Mouse (Mus musculus) brain, embryonic 18.5 days (tissue): ENCODE results near the gene Fam213b.
A peak's percentile ranks its signal among the peaks of the same experiment; 100 is the strongest.

Source experiments
- DNase-seq: peaks from one replicate; pipeline ENCODE4 v3.0.0-alpha.2; 2012; ENCODE audit warnings: low read depth, low spot score

The Fam213b gene

GRCm38 (mm10) chr4:154898506-154899446 lies at the start of gene Fam213b:
Fam213b (minus strand) TSS chr4:154899135.
- DNase-seq, result peak; percentile 83

DNA sequence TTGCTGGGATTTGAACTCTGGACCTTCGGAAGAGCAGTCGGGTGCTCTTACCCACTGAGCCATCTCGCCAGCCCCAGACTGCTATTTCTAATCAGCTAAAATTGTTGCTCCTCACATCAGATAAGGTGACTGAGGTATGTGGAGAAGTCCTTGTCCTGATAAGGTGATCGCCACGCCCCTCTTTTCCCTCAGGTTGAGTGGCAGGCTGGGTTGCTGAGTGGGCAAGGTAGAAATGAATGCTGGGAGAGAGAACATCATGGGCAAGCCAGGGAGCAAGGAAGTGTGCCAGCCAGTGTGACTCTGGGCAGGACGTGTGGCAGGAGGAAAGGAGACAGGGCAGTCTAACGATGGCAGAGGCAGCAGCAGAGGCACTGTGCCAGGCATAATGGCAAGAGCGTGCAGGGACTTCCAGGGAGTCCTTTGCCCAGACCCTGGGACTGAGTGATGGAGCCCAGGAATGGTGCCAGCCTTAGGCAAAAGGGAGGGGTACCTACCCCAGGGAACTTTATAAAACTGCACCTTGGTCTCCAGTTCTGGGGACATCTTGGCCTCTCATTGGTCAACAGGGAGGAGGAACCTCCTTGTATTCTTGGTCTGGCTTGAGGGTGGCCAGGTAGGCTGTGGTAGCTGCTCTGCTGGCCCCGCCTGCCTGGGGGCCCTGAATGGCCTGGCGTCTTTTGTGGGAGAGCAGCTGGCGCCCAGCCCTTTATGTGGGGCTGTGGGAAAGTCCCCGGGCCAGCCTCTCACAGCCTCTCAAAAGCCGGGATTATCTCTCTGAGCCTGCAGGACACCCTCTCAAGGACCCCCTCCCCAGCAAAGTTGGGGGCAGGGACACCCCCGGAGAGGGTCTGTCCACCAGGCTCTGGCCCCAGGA lies 49.4 kb upstream of the Fam213b start:
- peak; percentile 61 for DNase-seq

DNA sequence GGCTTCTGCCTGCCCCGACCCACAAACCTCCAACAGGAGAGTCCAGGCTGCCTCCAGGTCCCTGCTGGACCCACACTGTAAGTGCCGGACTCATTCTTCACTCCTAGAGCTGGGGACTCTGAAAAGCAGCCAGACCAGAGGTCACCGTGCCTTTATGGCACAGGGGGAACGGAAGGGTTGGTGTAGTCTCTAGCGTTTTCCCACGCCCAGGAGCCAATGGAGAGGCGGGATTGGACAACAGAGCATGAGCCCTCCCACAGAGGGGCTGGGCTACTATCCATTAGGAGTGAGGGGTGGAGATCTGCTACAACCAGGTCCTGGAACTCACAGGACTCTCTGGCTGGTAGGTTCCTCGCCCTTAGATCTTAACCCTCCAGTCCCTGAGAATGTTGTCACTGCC lies 47.4 kb upstream of the Fam213b start:
- DNase-seq, result no peak

- peak; percentile 76 for DNase-seq
These were observed 45.2 kb upstream of the Fam213b start for GRCm38 (mm10) chr4:154944121-154944590.

DNA sequence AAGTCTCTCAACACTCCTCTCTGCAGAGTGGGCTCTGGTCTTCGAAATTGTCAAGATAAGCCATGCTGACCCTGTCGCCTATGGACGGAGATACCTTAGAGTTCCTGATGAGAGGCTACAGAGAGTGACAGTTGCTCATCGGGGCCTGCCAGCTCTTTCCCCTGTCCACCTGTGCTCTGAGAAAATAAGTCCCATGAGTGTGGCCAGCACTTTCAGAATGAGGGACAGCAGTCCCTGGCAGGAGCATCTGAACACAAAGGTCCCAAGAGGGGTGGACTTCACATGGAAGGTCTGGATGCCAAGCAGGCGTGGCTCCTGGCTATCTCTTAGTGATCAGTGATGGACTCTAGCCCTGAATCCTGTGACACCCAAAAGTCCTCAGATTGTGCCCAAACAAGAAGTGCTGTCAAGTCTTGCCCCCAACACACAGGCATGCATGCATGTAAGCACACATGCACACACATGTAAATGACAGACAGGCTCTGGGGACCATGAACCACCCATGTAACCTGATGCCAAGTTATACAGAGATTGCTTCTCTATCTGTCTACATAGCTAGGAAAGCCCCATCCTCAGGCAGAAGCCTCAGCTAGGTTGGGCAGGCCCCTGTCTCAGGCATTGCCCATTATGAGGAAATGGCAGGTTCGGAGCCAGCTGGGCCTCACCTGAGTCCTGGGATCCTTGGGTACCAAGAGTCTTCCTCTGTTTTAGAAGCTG lies 44.5 kb upstream of the Fam213b start:
- DNase-seq, result no peak

DNA sequence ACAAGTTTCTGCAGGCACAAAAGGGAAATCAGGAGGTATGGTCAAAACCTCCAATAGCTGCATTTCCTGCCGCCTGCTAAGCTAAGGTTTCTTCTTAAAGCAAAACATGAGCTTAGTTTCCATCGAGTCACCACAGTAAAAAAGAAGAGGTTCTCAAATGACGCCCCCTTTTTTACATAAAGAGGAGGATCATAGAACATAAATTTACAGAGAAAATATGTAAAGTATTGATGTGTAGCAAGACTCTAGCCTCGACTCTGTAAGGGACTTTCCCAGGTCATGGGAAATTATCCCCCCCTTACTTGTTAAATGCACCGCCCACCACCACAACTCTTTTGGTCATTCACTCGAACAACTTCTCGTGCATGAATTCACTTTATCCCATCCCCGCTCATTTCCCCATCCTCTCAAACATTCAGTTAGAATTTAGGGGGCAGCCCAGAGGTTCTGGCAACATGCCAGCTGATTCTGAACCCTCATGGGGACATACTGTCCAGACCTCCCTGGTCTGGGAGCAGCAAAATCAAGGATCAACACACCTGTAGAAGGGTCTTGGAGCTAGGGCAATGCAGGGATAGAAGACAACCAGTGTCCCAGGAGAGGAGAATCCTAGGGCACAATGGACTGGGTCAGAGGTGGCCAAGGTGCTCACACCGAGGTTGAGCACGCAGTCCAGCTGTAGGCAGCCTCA lies 43.8 kb upstream of the Fam213b start:
- no peak for DNase-seq

GRCm38 (mm10) chr4:154941831-154942230 lies 42.9 kb upstream of the Fam213b start:
- DNase-seq, result no peak

GRCm38 (mm10) chr4:154940156-154940555 lies 41.2 kb upstream of the Fam213b start:
- no peak for DNase-seq

DNA sequence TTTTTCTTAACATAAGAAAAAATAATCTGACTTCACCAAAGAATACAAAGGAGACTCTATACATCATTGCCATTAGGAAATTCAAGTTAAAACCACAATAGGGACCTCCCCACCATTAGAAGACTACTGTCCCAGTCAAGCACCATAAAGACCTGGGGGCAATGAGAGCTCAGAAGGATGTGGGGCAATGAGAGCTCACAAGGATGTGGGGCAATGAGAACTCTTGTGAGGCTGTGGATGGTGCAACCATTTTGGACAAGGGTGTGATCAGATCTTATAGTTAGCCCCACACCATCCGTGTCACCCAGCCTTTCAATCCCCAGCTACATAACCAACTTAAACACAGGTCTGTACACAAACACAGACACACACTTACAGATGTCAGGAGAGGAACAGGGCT lies 38.8 kb upstream of the Fam213b start:
- no peak for DNase-seq

- DNase-seq, result no peak
These were observed 37.8 kb upstream of the Fam213b start for GRCm38 (mm10) chr4:154936542-154937255.

DNA sequence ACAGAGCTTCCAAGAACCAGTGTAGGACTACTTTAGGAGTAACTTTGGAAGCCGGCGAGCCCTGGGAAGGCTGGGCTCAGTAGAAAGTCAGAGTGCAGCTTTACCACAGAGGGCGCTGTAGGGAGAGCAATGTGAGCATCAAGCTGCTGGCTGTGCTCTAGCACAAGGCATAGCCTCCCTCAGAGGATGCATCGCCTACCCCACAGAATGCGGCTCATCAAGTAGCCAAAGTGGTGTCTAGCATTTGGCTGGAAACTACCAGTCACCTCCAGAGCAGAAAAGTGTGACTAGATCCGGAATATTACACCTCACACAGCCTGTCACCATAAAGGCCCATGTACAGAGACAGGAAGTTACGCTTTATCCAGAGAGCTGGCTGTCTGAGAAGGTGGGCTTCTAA lies 36.9 kb upstream of the Fam213b start:
- no peak for DNase-seq

DNA sequence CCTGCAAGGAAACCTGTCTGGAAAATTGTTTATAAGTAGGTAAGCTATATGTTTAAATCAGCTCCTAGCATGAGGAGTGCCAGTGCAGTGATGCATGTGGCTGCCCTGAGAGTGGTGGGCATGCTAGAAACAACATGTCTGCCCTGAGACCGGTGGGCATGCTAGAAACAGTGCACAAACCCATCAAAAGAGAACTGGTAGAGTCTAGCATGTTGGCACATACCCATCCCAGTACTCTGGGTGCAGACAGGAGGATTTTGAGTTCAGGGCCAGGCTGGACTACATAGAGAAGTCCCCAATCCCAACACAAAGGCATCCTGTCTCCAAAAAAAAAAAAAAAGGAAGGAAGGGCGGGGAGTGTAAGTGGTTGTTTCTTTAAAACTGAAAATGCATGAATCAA lies 35.9 kb upstream of the Fam213b start:
- no peak for DNase-seq

DNA sequence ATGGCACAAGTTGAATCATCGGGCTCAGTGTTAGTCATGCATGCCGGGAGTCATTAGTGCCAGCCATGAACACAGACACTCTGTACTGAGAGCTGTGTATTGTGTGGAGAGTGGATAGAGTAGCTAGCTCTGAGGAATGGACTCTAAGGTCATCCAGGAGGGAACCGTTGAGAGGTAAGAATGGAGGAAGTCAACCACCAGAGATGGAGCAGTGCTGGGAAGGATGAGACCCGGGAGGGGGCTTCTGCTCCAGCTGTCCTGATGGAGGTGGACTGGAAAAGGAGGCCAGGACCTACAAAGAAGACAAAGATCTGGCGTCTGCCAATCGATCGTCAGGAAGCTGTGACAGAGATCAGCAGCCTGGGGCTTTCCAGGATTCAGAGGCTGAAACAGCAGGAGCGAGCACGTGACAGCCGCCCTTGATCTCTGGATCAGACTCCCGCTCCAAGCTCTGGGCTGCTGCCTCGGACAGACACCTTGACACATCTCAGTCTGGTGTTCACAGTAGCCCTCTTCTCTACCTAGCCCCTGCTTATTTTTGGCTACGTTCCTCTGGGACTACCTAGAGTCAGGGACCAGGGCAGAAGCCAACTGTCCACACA lies 34.5 kb upstream of the Fam213b start:
- no peak for DNase-seq

GRCm38 (mm10) chr4:154929088-154929660 lies 30.2 kb upstream of the Fam213b start:
- no peak for DNase-seq

DNA sequence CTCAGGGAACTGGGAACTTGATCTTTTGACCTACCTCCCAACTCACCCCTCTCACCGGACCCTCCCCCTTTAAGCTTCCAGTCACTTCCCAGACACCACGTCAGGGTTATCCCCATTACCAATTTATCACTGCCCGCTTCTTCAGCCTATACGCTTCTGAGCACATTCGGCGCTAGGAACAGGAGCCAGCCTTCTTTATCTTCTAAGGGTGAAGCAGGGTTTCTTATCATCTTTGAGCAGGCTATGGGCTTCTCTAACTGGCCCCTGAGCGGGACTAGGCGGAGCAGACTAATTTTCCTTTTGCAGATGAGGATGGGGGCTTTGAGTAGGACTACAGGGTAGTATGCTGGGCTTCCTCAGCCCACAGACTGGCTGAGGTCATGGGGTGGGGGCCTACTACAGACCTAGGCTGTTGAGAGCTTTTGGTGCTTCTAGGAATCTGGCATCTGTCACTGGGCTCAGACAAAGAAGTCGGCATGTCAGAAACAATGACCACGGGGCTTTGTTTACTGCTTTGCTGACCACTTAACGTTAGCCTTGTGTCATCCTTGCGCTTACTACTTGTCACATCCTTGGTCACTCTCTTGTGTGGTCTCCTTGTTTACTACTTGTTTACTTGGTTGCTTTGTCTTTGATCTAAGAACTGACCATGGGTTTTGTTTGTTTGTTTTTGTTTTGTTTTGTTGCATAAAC lies 29.6 kb upstream of the Fam213b start, which contains the start of gene Tnfrsf14:
Gene Tnfrsf14 (minus strand): TSS at position 169 of the 693 bp plus-strand sequence.
- no peak for DNase-seq

DNA sequence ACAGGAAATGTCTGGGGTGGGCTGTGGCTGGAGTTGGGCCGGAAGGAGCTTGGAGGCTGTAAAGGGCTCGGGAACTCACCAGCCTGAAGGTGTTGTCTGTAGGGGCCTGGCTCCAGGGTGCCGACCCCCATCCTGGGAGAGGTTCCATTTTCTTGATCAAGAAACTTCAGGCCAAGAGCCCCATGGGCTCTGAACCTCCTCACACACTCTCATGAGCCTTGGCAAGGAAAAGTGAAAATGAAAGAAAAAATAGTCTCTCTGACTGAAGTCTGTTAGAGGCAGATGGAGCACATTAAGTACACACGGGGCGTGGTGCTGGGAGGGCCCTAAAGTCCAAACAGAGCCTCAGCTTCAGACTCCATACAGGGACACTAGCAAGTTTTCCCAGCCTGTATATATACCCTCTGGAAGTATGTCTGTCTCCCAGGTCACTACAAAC lies 29.0 kb upstream of the Fam213b start:
- DNase-seq, result no peak

DNA sequence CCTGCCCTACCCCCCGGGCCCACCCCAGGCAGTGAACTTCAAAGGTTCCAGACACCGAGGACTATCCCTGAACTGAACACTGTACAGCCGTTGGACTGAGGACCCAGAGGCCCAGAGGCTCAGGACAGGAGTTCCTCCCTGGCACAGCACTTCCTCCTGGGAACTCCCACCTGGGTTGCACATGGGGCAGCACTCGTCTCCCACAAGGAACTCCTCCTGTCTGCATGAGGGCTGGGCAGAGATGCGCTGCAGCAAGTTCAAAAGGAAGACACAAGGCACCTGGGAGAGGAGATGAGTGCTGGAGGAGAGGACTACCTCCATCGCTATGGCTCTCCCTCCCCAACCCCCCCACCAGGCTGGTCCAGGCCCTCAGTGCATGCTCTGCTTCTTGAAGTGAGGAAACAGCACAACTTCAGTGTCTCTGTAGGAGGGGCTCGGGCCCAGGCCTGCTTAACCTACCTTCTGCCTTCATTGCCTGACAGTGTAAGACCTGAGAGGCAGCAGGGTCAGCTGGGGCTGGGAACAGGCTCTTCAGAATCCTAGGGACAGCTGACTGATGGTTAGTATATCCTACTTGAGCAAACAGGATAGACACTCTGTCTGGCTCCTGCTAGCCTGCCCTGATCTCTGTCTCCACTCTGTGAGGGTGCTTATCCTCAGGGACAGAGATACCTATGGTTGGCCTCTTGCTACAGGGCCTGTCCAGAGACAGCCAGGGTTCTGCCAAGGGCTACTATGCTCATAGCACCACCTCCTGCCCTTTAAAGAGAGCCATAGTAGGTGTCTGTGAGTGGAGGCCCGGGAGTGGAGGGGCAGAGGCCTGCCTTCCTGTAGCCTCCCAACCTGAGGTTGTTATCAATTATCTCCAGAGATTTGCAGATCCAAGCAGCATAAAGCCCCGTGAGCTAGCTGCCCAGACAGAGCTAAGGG lies 28.3 kb upstream of the Fam213b start:
- no peak for DNase-seq

- no peak for DNase-seq
These were observed 26.5 kb upstream of the Fam213b start for GRCm38 (mm10) chr4:154925413-154925812.
